Mouse (Mus musculus) embryonic fibroblast, embryonic 13.5 days (primary cell): ENCODE measurements around the gene Sparcl1. TPM values are rescaled to one million over a fixed set of nuclear protein-coding genes. Genes with fewer than 3 reads are reported as not detected.
A peak's percentile ranks its signal among the peaks of the same experiment; 100 is the strongest.

Experiments used
- H3K27ac ChIP-seq: 2 replicates; pipeline ENCODE4 v1.5.1; 2012; ENCODE audit warnings: low read length, control low read depth, inconsistent platforms; ENCODE audit not compliant: insufficient read depth
- H3K4me1 ChIP-seq: 2 replicates; pipeline ENCODE4 v1.6.1; 2011; ENCODE audit warnings: low read length; ENCODE audit not compliant: control insufficient read depth, insufficient read depth
- H3K4me3 ChIP-seq: 2 replicates; pipeline ENCODE4 v1.5.1; 2011; ENCODE audit warnings: mild to moderate bottlenecking, control low read depth, low read length; ENCODE audit not compliant: insufficient read depth
- CTCF ChIP-seq: IDR thresholded peaks from 2 replicates; pipeline ENCODE4 v1.5.1; 2011; ENCODE audit warnings: mild to moderate bottlenecking, control low read depth, low read length, moderate library complexity, borderline replicate concordance; ENCODE audit not compliant: insufficient read depth
- POLR2A ChIP-seq: IDR thresholded peaks from 2 replicates; pipeline ENCODE4 v1.6.1; 2011; ENCODE audit warnings: low read depth, mild to moderate bottlenecking, control low read depth, low read length, moderate library complexity
- polyA plus RNA-seq: library from polyadenylated mRNA; stranded (reverse); fragments of >200 nt; gene quantifications from 2 replicates; pipeline ENCODE4 v1.2.4, GENCODE M21; 2011; ENCODE audit warnings: low read depth; ENCODE audit not compliant: missing spikeins, insufficient read length

Gene Sparcl1
- polyA plus RNA-seq, 1 experiment = 4.1 TPM

DNA sequence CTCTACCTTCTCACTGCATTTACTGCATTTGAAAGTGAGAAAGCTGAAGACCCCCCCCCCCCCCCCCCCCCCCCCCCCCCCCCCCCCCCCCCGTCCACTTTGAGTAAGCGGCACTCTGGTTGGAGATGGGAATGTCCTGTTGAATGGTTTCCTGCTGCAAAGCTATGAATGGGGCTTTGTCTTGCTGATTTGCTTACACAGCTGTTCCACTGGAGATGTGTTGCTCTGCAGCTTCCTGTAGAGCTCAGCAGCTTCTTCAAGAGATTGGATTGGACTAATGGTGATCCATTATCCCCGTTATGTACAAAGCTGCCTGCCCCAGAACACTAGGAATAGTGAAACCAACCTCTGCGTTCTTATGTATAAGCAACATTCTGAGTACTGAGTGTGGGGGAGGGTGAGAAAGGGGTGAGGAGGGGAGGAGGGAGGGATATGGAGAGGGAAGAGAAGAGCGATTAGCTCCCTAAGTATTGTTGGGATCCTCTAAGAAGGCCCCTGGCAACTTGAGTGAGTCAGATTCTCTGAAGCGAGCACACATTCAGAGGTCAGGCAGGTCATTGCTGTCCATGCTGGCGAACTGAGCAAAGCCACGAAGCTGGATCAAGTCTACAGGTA, 41.2 kb downstream of the Sparcl1 start:
- no peak for TF ChIP-seq CTCF
- no peak for TF ChIP-seq POLR2A
- Histone ChIP-seq H3K4me1 (no peaks in the 10 kb centered on the region), H3K27ac (no peak overlapping the region)

DNA sequence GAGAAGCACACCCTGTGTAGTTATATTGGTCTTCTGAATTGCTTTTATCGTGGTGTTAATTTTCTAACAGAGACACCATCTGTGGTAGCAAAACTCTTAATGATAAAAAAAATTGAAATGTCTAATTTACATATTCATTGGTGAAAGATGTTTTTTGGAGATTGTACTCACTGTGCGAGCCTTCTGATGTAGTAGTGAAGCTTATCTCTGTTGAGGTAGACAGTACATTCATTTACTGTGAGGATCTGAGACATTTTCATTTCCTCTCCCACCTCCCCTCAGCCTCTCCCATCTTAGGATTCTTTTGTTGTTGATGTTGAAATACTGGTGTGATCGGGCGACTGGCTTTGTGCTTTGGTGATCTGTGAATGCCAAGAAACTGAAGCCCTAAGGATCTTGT, 42.5 kb downstream of the Sparcl1 start:
- no peak for TF ChIP-seq CTCF
- TF ChIP-seq POLR2A = no peak
- Histone ChIP-seq H3K4me3 (no peak overlapping the region), H3K4me1 (no peaks in the 10 kb centered on the region), H3K27ac (no peak overlapping the region)

More for the DNA sequence above, 41.2 kb downstream of the Sparcl1 start:
- no peak overlapping the region for H3K4me3 ChIP-seq

DNA sequence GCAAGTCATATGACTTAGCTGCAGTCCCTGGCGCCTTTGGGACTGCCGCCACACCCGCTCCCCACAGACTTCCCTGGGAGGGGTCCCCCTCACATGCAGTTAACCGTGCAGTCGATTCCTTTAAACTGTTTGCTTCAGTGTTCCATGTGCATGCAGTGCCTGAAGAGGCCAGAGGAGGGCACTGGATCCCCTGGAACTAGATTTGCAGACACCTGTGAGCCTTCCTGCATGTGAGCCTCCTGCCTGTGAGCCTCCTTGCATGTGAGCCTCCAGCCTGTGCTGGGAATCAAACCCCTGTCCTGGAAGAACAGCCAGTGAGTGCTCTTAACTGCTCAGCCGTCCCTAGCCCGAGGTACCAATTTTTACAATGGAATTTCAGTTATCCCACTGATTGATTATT, 44.8 kb downstream of the Sparcl1 start:
- no peak overlapping the region for H3K4me3 ChIP-seq
- TF ChIP-seq CTCF = peak; percentile 30; the same call in 1 of the 2 replicates
- no peak for TF ChIP-seq POLR2A
- H3K27ac ChIP-seq = no peak overlapping the region
- no peaks in the 10 kb centered on the region for H3K4me1 ChIP-seq

DNA sequence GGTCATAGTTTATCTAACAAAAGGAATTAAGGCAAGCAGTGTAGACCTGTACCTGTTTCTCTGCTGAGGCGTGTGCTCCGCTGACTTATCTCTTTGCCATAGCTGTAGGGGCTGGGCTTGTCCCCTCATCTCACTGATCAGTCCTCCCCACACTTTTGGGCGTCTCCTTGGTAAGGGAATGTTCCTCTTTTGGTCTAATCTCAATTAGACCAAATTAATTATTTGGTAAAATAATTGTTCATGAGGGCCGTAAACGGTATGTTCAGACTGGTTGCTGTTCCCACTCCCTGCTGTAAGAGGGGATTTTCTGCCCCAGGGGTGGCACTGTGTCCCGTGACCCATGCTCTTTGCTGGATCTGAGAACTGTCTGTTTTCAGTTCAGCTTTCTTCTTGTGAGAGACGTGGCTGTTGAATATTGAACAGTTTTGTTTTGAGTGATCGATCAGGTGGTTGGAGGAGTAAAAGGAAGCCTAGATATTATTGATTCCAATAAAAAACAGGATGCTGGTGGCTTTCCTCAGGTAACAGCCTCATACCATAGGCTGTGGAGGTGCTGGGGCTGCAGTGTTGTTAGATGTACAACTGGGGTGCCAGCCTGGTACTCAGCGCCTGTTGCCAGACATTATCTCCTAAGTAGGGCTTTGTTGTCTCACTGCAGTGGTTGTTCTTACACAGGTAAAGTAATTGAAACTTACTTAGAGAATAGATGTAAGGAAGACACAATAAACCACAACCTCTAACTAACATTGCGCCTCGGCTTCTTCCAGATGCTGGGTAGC, 50.6 kb downstream of the Sparcl1 start:
- Histone ChIP-seq H3K4me1 (no peaks in the 10 kb centered on the region), H3K4me3 (no peak overlapping the region), H3K27ac (no peak overlapping the region)
- TF ChIP-seq CTCF (no peak), POLR2A (no peak)

DNA sequence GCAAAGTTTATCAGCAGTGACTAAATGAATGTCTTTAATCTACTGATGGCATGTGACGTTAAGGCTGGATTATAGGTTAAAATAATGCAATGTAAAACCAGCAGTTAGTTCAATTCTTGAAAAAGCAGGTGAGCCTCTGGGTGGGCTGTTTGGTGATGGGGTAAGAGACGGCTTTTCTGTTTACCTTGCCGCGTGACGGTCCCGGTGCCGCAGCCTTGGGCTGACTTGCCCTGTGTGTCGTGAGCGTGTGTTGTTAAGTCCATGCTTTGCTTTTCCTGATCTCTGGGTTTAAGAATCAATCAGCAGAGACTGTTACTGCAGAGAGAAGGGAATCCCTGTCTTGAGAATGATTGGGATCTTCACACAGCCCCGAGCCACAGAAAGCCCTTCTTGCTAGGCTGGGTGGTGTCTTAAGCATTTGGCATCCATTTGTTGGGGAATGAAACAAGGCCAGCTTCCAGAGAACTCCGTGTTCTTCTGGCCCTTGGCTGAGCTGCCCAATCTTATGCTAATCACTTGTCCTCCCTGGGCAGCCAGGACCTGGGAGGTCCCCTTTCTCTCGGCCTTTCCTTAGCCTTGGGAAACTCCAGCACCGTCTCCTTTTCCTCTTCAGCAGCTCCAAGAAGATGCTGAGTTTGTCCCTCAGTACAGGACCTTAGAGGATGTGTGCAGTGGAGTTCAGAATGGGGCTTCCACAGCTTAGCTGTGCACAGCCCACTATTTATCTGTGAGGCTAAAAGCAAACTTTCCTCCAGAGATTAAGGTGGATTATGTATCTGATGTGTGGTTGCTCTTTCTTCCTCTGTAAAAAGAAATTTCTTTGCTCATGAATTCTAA, 51.4 kb downstream of the Sparcl1 start:
- H3K4me3 ChIP-seq = no peak overlapping the region
- H3K27ac ChIP-seq = no peak overlapping the region
- TF ChIP-seq CTCF = no peak
- TF ChIP-seq POLR2A = no peak
- no peaks in the 10 kb centered on the region for H3K4me1 ChIP-seq

DNA sequence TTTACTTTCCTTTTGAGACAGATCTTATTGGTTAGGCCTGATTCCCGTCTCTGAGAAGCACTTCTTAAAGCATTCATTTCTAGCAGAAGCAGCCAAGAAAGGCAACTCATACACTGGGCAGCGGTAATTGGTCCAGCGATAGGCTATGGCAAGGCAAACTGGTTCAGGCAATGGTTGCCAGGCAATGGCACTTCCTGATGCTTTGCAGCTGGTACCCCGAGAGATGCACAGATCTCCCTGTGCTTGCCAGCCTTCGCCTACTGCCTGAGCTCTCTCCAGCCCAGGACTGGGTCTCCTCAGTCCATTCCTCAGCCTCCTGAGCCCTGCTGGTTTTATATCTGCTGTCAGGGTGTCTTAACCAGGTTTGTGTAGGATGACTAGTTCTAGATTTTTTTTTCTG, 53.1 kb downstream of the Sparcl1 start:
- TF ChIP-seq POLR2A = no peak
- no peak for TF ChIP-seq CTCF
- Histone ChIP-seq H3K4me1 (peaks cover 3% of the 10 kb centered on the region; the same call in 1 of the 2 replicates), H3K4me3 (no peak overlapping the region), H3K27ac (no peak overlapping the region)

DNA sequence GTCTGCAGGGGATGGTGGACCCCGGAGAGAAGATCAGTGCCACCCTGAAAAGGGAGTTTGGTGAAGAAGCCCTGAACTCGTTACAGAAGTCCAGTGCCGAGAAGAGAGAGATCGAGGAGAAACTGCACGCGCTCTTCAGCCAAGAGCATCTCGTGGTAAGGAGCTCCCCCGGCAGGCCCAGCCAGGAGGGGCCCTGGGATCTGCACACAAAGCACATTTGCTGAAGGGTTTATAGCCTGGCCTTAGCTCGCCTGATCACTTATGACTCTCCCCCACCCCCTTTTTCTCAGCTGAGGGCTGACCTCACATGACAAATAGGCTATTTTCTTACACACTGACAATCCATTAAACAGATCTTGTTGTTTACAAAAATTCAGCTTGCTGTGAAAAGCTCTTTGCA, 53.9 kb downstream of the Sparcl1 start:
- H3K27ac ChIP-seq = no peak overlapping the region
- H3K4me1 ChIP-seq = peaks cover 3% of the 10 kb centered on the region; the same call in 1 of the 2 replicates
- no peak overlapping the region for H3K4me3 ChIP-seq
- TF ChIP-seq POLR2A (no peak), CTCF (no peak)

DNA sequence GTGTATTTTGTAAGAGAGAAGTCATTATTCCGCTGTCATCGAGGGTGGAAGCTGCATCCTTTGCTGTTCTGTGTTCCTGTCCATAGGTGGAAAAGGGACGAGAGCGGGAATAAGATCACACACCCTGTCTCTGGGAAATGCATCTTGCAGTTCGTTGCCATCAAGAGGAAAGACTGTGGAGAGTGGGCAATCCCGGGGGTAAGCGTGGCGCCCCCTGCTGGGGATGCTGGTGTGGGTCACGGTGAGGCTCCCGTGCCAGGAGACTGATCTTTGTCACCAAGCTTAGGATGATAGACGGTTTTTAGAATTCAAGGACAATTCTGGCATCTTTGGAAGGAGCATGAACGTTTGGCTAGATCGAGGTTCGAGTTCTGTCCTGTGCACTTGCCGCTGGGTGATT, 55.5 kb downstream of the Sparcl1 start:
- TF ChIP-seq POLR2A (no peak), CTCF (peak; percentile 33; the same call in 1 of the 2 replicates)
- H3K4me1 ChIP-seq = peaks cover 3% of the 10 kb centered on the region; the same call in 1 of the 2 replicates
- H3K4me3 ChIP-seq = no peak overlapping the region
- no peak overlapping the region for H3K27ac ChIP-seq

DNA sequence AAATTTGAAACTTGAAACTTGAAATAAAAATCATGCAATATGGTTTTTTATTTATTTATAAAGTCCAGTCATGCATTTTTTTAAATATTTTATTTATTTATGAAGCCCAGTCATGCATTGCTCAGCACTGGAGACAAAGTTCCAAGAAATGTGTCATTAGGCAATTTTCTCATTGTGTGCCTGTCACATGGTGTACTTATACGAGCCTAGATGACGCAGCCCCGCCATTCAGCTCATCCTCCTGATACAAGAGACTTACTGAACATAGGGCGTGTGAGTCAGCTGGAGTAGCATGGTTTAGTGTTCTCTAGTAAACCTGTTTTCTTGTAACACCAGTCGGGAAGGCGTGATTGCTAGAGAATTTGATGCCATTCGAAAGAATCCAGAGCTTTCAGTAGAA, 57.2 kb downstream of the Sparcl1 start:
- Histone ChIP-seq H3K27ac (0 out of 2 replicates have a peak overlapping the region, but pooled peaks have one; percentile 29), H3K4me3 (no peak overlapping the region), H3K4me1 (peaks cover 3% of the 10 kb centered on the region; the same call in 1 of the 2 replicates)
- TF ChIP-seq CTCF (no peak), POLR2A (no peak)

DNA sequence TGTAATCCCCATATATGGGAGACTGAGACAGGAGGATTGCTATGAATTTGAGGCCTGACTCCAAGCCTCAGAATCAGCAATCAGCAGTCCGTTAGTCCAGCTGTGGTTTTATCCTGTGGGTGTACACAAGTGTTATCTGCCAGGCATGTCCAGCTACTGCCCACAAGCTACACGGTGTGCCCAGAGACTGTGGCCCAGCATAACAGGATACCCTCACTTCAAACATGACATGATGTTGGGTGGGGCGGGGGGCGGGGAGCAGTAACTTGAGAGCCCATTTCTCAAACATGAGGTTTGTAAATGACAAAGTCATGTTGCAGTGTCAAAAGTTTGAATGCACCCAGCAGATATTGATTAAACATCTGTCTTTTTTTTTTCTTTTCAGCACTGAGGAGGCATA, 57.7 kb downstream of the Sparcl1 start:
- no peak for TF ChIP-seq POLR2A
- TF ChIP-seq CTCF = no peak
- peaks cover 3% of the 10 kb centered on the region; the same call in 1 of the 2 replicates for H3K4me1 ChIP-seq
- peak overlapping the region; percentile 53 for H3K27ac ChIP-seq
- no peak overlapping the region for H3K4me3 ChIP-seq
